Mouse (Mus musculus): ENCODE measurements around the gene Sox5.

Gene Sox5

GRCm38 (mm10) chr6:143868155-143868685, 913.6 kb downstream of the Sox5 start:
- in situ Hi-C loops (cut with MboI, MseI) = no loop called here

GRCm38 (mm10) chr6:143867029-143867428, 914.7 kb downstream of the Sox5 start:
- in situ Hi-C loops (cut with MboI, MseI) = no loop called here

- in situ Hi-C loops (cut with MboI, MseI) = no loop called here
These were observed 915.2 kb downstream of the Sox5 start for GRCm38 (mm10) chr6:143866566-143866965.

- in situ Hi-C loops (cut with MboI, MseI) = no loop called here
These were observed 919.1 kb downstream of the Sox5 start for GRCm38 (mm10) chr6:143862611-143863110.

GRCm38 (mm10) chr6:143860036-143860435, 921.7 kb downstream of the Sox5 start:
- in situ Hi-C loops (cut with MboI, MseI) = no loop called here

- in situ Hi-C loops (cut with MboI, MseI) = no loop called here
These were observed 922.2 kb downstream of the Sox5 start for GRCm38 (mm10) chr6:143859535-143859934.

- in situ Hi-C loops (cut with MboI, MseI) = no loop called here
These were observed 923.2 kb downstream of the Sox5 start for GRCm38 (mm10) chr6:143858551-143858950.

GRCm38 (mm10) chr6:143857376-143857775, 924.4 kb downstream of the Sox5 start:
- in situ Hi-C loops (cut with MboI, MseI) = no loop called here

- in situ Hi-C loops (cut with MboI, MseI) = no loop called here
These were observed 926.4 kb downstream of the Sox5 start for GRCm38 (mm10) chr6:143855421-143855820.

GRCm38 (mm10) chr6:143854031-143854430, 927.7 kb downstream of the Sox5 start:
- in situ Hi-C loops (cut with MboI, MseI) = no loop called here

- in situ Hi-C loops (cut with MboI, MseI) = no loop called here
These were observed 936.0 kb downstream of the Sox5 start for GRCm38 (mm10) chr6:143845761-143846160.

- in situ Hi-C loops (cut with MboI, MseI) = no loop called here
These were observed 937.1 kb downstream of the Sox5 start for GRCm38 (mm10) chr6:143844701-143844970.

GRCm38 (mm10) chr6:143843933-143844700, 937.7 kb downstream of the Sox5 start:
- in situ Hi-C loops (cut with MboI, MseI) = no loop called here

GRCm38 (mm10) chr6:143841954-143842353, 939.8 kb downstream of the Sox5 start:
- in situ Hi-C loops (cut with MboI, MseI) = no loop called here

- in situ Hi-C loops (cut with MboI, MseI) = no loop called here
These were observed 940.6 kb downstream of the Sox5 start for GRCm38 (mm10) chr6:143841109-143841638.

GRCm38 (mm10) chr6:143838384-143839076, 943.2 kb downstream of the Sox5 start:
- in situ Hi-C loops (cut with MboI, MseI) = no loop called here

- in situ Hi-C loops (cut with MboI, MseI) = no loop called here
These were observed 946.4 kb downstream of the Sox5 start for GRCm38 (mm10) chr6:143835331-143835730.

GRCm38 (mm10) chr6:143833986-143834385, 947.8 kb downstream of the Sox5 start:
- in situ Hi-C loops (cut with MboI, MseI) = no loop called here

GRCm38 (mm10) chr6:143833182-143833558, 948.6 kb downstream of the Sox5 start:
- in situ Hi-C loops (cut with MboI, MseI) = no loop called here

- in situ Hi-C loops (cut with MboI, MseI) = no loop called here
These were observed 949.1 kb downstream of the Sox5 start for GRCm38 (mm10) chr6:143832483-143833181.

GRCm38 (mm10) chr6:143831246-143831645, 950.5 kb downstream of the Sox5 start:
- in situ Hi-C loops (cut with MboI, MseI) = no loop called here

- in situ Hi-C loops (cut with MboI, MseI) = no loop called here
These were observed 951.6 kb downstream of the Sox5 start for GRCm38 (mm10) chr6:143830131-143830530.

Measured in T-helper 2 cell (primary cell).